Mouse (Mus musculus): Measurements from ENCODE around the gene Ctnna2. TPM values are rescaled to one million over a fixed set of nuclear protein-coding genes. Genes with fewer than 3 reads are reported as not detected.
A peak's percentile ranks its signal among the peaks of the same experiment; 100 is the strongest.

The Ctnna2 gene
- polyA plus RNA-seq, 1 experiment from 2014 or later, result 2.0 TPM

DNA sequence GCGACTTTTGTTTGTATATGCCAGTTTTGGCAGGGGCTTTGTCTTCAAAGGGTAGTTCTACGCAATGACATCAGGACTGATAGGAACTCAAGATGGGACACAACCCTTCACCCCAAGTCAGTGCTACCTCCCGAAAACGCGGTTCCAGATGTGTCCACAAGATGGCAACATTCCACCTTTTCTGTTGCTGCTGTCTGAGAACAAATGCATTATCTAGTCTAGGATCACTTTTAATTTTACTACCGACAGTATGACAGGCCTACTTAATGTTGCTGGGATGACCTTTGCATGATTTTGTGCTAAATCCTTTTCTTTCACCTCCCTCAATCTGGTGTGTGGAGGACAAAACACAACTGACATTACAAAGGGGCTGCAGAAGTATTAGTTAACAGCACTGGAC lies 329.4 kb downstream of the Ctnna2 start:
- Histone ChIP-seq H3K4me1 (no peaks in the 10 kb centered on the region), H3K27ac (no peak overlapping the region), H3K36me3 (no peaks in the 10 kb centered on the region), H3K4me3 (replicated peaks) (no peak overlapping the region), H3K4me2 (no peak overlapping the region), H3K9me3 (replicated peaks) (no peaks in the 10 kb centered on the region), H3K27me3 (no peaks in the 10 kb centered on the region), H3K9ac (no peak overlapping the region)
- 9% methylated on average over 6 of the region's 6 CpGs for WGBS
- ATAC-seq (replicated peaks; ENCODE audit: low FRiP score), result no peak

DNA sequence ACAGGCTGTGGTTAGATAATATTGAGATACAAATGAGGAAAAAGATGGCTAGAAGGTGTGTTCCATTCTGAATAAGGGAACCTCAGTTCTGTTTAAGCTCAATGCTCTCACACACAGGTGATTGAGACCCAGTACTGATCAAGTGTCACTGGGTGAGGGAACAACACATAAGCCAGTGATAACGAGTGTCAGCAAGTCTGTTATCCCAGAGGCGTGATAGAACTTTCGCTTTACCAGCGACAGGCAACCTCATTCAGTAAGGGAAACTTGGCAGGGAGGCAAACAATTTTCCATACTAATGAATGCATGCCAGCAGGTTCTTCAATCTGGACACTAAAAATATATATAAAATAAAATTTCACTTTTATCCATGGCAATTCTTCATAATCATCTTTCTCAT lies 334.9 kb downstream of the Ctnna2 start:
- no peaks in the 10 kb centered on the region for H3K36me3 ChIP-seq
- no peaks in the 10 kb centered on the region for H3K4me1 ChIP-seq

DNA sequence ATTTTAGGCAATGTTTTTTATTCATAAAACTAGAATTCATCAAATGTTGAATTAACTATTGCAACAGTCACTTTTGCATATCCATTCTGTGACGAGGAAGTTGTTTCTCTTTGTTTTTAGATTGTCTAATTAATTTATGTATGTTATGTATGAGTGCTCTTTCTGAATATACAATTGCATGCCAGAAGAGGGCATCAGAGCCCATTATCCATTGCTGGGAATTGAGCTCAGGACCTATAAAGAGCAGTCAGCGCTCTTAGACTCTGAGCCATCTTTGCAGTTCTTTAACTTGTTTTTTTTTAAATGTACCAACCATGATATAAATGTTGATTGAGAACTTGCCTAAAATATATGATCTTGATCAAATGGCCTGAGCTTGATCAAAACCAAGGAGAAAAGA lies 340.7 kb downstream of the Ctnna2 start:
- no peaks in the 10 kb centered on the region for H3K36me3 ChIP-seq
- no peaks in the 10 kb centered on the region for H3K9me3 ChIP-seq (replicated peaks)
- 61% methylated on average over 2 of the region's 2 CpGs for WGBS
- no peaks in the 10 kb centered on the region for H3K27me3 ChIP-seq
- no peaks in the 10 kb centered on the region for H3K4me1 ChIP-seq
- no peak overlapping the region for H3K4me3 ChIP-seq (replicated peaks)
- ATAC-seq (replicated peaks; ENCODE audit: low FRiP score), result no peak
- H3K27ac ChIP-seq, result no peak overlapping the region
- no peak overlapping the region for H3K9ac ChIP-seq
- no peak overlapping the region for H3K4me2 ChIP-seq

More for the DNA sequence above, 334.9 kb downstream of the Ctnna2 start:
- Histone ChIP-seq H3K27ac (no peak overlapping the region), H3K9me3 (replicated peaks) (no peaks in the 10 kb centered on the region), H3K4me3 (replicated peaks) (no peak overlapping the region), H3K9ac (no peak overlapping the region), H3K4me2 (no peak overlapping the region), H3K27me3 (no peaks in the 10 kb centered on the region)
- WGBS, result 91% methylated on average over 4 of the region's 4 CpGs
- ATAC-seq (replicated peaks; ENCODE audit: low FRiP score), result no peak

DNA sequence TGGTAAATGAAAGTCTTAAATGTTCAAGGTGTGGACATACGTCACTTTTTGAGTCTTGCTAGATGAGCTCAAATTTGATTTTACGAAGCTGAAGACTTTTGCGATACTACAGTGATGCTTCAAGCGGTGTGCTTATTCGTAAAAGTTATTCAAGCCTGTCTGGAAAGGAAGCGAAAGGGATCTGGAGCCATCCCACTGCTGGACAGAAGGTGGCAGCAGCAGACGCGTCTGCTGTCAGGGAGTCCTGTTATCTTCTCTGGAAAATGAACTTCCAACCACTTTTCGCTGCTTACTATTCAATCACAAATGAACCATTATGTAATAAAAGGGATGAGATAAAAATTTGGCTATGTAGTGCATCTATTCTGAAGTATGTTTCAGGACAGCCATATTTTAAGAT lies 345.5 kb downstream of the Ctnna2 start:
- Histone ChIP-seq H3K4me1 (no peaks in the 10 kb centered on the region), H3K4me2 (no peak overlapping the region), H3K9ac (no peak overlapping the region), H3K27me3 (no peaks in the 10 kb centered on the region), H3K4me3 (replicated peaks) (no peak overlapping the region), H3K9me3 (replicated peaks) (no peaks in the 10 kb centered on the region), H3K36me3 (no peaks in the 10 kb centered on the region), H3K27ac (no peak overlapping the region)
- 0 out of 2 replicates have a peak, but pooled peaks have one; percentile 64 for ATAC-seq (replicated peaks; ENCODE audit: low FRiP score)
- WGBS, result 36% methylated on average over 9 of the region's 9 CpGs

DNA sequence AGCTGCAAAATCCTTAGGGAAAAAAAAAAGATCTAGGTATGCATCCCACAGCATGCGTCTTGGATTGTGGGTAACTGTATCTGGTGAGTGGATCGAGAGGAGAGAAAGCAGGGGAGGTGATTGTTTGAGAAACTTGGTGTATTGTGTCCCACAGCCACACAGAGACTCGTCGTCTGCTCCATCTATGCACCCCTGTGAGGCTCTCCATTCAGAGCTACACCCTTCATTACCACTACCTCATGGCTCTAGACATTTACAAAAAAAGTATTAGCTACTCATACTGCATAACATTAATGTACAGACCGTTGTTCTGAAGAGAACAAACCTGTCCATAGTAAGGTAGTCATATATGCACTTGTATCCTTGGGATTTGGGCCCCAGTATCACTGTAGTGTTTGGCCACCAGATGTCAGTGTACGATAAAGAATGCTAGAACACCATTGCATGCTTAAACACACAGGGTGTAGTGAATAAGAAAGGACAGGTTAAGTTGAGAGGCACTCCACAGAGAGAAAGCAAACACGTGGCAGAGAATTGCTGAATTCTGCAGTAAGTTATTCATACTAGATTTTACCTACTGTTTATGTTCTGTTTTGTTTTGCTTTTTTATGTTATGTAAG lies 350.8 kb downstream of the Ctnna2 start:
- WGBS, result 59% methylated on average over 7 of the region's 7 CpGs
- no peak overlapping the region for H3K4me2 ChIP-seq
- H3K4me1 ChIP-seq, result no peaks in the 10 kb centered on the region
- H3K27ac ChIP-seq, result no peak overlapping the region
- H3K4me3 ChIP-seq (replicated peaks), result no peak overlapping the region
- ATAC-seq (replicated peaks; ENCODE audit: low FRiP score), result peak; percentile 77; the same call in 1 of the 2 replicates
- H3K36me3 ChIP-seq, result no peaks in the 10 kb centered on the region
- no peak overlapping the region for H3K9ac ChIP-seq
- no peaks in the 10 kb centered on the region for H3K27me3 ChIP-seq
- no peaks in the 10 kb centered on the region for H3K9me3 ChIP-seq (replicated peaks)

DNA sequence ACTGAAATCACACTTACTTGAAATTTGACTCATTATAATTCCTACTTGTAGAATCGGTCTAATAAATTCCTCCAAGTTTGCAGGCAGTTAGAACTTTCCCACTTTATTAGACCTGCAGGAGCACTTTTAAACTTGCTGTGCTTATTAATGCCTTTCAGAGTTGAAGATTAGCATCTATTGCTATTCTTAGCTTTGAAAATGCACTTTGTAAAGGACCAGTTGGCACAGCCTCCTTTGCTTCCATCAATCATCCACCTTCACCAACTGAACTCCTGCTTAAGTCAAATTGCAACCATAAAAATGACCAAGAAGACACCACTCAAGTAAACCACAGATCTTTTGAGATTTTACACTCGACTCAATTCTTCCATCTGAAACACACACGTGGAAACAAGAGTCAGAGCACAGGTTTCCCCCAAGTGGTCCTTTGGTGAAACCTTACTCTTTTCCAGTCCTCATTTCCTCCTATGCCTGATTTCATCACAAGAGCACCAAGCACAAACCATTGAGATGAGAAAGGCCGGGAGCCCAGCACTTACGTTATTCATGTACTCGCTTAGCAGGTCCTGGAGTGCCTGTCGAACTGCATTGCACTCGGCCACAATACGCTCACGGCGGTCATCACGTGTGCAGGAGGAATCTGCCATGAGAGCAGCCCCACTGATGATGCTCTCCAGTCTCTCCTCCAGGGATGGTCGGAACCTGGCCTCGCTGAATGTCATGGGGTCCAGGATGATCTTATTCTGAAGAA lies 374.7 kb downstream of the Ctnna2 start:
- no peaks in the 10 kb centered on the region for H3K27me3 ChIP-seq
- peak overlapping the region; percentile 56 for H3K27ac ChIP-seq
- no peak for ATAC-seq (replicated peaks; ENCODE audit: low FRiP score)
- 84% methylated on average over 14 of the region's 14 CpGs for WGBS
- H3K9me3 ChIP-seq (replicated peaks), result no peaks in the 10 kb centered on the region
- H3K4me2 ChIP-seq, result no peak overlapping the region
- H3K4me1 ChIP-seq, result no peaks in the 10 kb centered on the region
- H3K9ac ChIP-seq, result no peak overlapping the region
- H3K4me3 ChIP-seq (replicated peaks), result no peak overlapping the region
- H3K36me3 ChIP-seq, result no peaks in the 10 kb centered on the region

DNA sequence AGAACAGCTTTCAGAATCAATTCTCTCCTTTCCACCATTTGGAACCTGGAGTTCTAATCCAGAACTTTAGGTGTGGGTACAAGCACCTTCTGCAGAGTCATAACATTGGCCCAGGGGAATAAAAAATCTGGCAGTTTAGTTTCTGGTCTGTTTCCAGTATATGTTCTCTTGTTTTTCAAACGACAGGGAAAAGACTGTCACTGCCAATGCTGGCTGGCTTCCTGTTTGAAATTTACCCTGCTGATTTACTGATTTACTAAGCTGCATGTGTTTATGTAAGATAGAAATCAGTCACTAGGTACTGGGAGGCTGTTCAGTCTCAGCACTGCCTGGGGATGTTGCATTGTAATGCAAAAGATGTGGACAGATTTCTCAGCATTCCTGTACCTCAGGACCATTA lies 375.6 kb downstream of the Ctnna2 start:
- ATAC-seq (replicated peaks; ENCODE audit: low FRiP score), result peak; percentile 56; the same call in 1 of the 2 replicates
- Histone ChIP-seq H3K27me3 (no peaks in the 10 kb centered on the region), H3K4me1 (no peaks in the 10 kb centered on the region), H3K4me2 (no peak overlapping the region), H3K9ac (no peak overlapping the region), H3K27ac (peak overlapping the region; percentile 25; the same call in 1 of the 2 replicates), H3K36me3 (no peaks in the 10 kb centered on the region), H3K9me3 (replicated peaks) (no peaks in the 10 kb centered on the region), H3K4me3 (replicated peaks) (no peak overlapping the region)
- 10% methylated on average over 1 of the region's 1 CpGs for WGBS

DNA sequence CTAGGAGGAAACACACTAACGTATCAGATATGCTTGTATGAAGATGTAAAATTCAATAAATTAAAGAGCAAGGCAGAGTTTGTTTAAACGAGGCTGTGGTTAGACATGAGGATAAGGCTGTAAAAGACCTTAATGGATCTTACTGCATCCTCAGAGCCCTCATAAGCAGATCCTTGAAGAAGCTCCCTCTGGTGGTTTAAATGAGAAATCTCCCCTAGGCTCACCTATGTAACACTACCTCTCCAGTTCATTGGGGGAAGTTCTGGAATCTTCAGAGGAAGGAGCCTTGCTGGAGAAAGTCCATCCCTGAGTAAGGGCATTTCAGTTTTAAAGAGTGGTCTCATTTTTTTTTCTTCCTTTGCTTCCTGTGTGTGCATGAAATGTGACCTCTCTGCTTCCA lies 380.3 kb downstream of the Ctnna2 start:
- Histone ChIP-seq H3K4me1 (no peaks in the 10 kb centered on the region), H3K4me3 (replicated peaks) (no peak overlapping the region), H3K27ac (no peak overlapping the region), H3K27me3 (no peaks in the 10 kb centered on the region), H3K9ac (no peak overlapping the region), H3K9me3 (replicated peaks) (no peaks in the 10 kb centered on the region), H3K36me3 (no peaks in the 10 kb centered on the region), H3K4me2 (no peak overlapping the region)
- no peak for ATAC-seq (replicated peaks; ENCODE audit: low FRiP score)
- 48% methylated on average over 2 of the region's 2 CpGs for WGBS

DNA sequence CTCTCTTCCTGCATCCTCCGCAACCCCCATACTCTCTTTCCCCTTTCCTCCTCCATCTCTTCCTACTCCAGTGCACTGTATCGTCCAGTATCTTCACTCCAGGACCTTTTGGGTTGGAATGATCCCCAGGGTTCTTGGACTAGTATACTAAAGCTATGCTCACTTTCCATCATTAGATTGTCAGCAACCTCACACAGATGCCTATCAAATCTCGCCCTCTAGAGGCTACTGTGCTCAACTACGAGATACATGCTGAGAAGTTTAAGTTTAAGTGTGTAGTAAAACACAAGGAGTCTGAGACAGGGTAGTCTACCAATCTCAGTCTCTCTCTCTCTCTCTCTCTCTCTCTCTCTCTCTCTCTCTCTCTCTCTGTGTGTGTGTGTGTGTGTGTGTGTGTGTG lies 396.9 kb downstream of the Ctnna2 start:
- no peaks in the 10 kb centered on the region for H3K4me1 ChIP-seq
- 43% methylated on average over 4 of the region's 4 CpGs for WGBS
- no peak for ATAC-seq (replicated peaks; ENCODE audit: low FRiP score)

DNA sequence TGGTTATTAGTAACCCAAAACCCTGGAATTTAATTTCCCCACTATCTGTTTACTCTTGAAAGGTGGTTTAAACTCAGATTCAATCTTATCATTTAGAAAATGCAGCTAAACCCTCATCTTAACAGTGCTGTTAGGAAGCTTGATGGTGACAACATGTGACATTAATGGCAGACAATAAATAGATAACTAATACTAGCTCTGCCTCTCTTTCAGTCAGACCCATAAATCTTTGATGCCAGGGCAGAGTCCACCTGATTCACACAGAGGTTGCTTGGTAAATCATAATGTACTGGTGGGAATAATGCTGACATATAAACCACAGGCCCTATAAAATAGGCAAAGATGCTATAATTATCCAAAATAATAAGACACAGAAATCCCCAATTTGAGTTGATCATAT lies 398.6 kb downstream of the Ctnna2 start:
- Histone ChIP-seq H3K27me3 (no peaks in the 10 kb centered on the region), H3K9ac (no peak overlapping the region), H3K4me1 (no peaks in the 10 kb centered on the region), H3K36me3 (no peaks in the 10 kb centered on the region), H3K9me3 (replicated peaks) (no peaks in the 10 kb centered on the region), H3K4me3 (replicated peaks) (no peak overlapping the region), H3K27ac (no peak overlapping the region), H3K4me2 (no peak overlapping the region)
- ATAC-seq (replicated peaks; ENCODE audit: low FRiP score), result no peak

More for the DNA sequence above, 396.9 kb downstream of the Ctnna2 start:
- H3K36me3 ChIP-seq, result no peaks in the 10 kb centered on the region
- no peak overlapping the region for H3K4me2 ChIP-seq
- H3K27me3 ChIP-seq, result no peaks in the 10 kb centered on the region
- H3K9me3 ChIP-seq (replicated peaks), result no peaks in the 10 kb centered on the region
- no peak overlapping the region for H3K4me3 ChIP-seq (replicated peaks)
- no peak overlapping the region for H3K27ac ChIP-seq
- H3K9ac ChIP-seq, result no peak overlapping the region

DNA sequence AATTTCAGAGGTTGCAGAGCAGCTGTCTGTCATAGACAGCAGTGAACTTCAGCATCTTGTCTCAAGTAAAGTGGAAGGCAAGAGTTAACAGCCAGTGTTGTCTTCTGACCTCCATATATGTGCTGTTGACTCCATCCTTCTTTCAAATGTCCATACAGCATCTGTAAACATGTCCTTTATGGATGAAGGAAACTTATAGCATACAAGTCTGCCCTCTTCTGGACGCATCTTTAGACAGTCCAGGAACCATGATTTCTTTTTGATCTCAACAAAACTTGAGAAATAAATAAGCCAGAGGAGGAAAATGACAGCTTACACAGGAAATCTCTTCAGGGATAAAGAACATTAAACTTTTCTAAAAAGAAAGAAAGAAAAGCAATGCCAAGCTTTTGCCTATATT lies 400.9 kb downstream of the Ctnna2 start:
- H3K9me3 ChIP-seq (replicated peaks), result no peaks in the 10 kb centered on the region
- no peaks in the 10 kb centered on the region for H3K4me1 ChIP-seq
- H3K36me3 ChIP-seq, result no peaks in the 10 kb centered on the region
- no peak overlapping the region for H3K9ac ChIP-seq
- ATAC-seq (replicated peaks; ENCODE audit: low FRiP score), result no peak
- H3K27me3 ChIP-seq, result no peaks in the 10 kb centered on the region
- no peak overlapping the region for H3K4me3 ChIP-seq (replicated peaks)
- H3K27ac ChIP-seq, result no peak overlapping the region
- H3K4me2 ChIP-seq, result no peak overlapping the region
- WGBS, result 59% methylated on average over 1 of the region's 1 CpGs

DNA sequence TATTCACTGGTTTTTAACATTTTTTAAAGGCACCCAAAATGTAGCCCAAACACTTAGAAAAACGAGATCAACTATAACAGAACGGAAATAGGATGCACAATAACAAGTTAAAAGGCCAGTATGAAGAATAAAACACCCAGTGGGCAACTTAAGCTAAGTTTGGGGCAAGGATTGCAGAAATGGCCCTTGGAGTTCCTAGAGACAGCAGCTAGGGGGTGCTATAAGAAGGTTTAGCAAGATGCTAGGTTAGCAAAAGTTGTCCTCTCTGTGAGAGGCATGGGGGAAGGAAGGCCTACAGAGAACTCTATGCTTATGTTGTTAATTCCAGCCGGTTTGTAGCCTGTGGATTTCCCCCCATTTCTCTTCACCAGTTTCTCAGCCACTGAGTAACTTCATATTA lies 401.9 kb downstream of the Ctnna2 start:
- Histone ChIP-seq H3K4me2 (no peak overlapping the region), H3K36me3 (no peaks in the 10 kb centered on the region), H3K4me1 (no peaks in the 10 kb centered on the region), H3K9ac (no peak overlapping the region), H3K27ac (no peak overlapping the region), H3K9me3 (replicated peaks) (no peaks in the 10 kb centered on the region), H3K27me3 (no peaks in the 10 kb centered on the region), H3K4me3 (replicated peaks) (no peak overlapping the region)
- 54% methylated on average over 3 of the region's 3 CpGs for WGBS
- ATAC-seq (replicated peaks; ENCODE audit: low FRiP score), result no peak
